Mouse (Mus musculus) hindbrain, embryonic 10.5 days (tissue): Measurements from ENCODE around the gene Cnst. TPM values are rescaled to one million over a fixed set of nuclear protein-coding genes. Genes with fewer than 3 reads are reported as not detected.

Experiments used
- DNase-seq: peaks from one replicate; pipeline ENCODE4 v3.0.0-alpha.2; 2017; ENCODE audit warnings: low spot score
- H3K27ac ChIP-seq: fragments of 300-500 bp; sonication (generic); 2 replicates; pipeline ENCODE4 v1.5.1; 2016; ENCODE audit warnings: mild to moderate bottlenecking, moderate library complexity
- H3K27me3 ChIP-seq: fragments of 300-500 bp; sonication (generic); 2 replicates; pipeline ENCODE4 v1.6.1; 2016; ENCODE audit warnings: mild to moderate bottlenecking; ENCODE audit not compliant: poor library complexity, insufficient read depth, severe bottlenecking
- H3K36me3 ChIP-seq: fragments of 300-500 bp; sonication (generic); 2 replicates; pipeline ENCODE4 v1.6.1; 2016; ENCODE audit warnings: mild to moderate bottlenecking, moderate library complexity
- H3K4me1 ChIP-seq: fragments of 300-500 bp; sonication (generic); replicated peaks from 2 replicates; pipeline ENCODE4 v1.6.1; 2016; ENCODE audit warnings: mild to moderate bottlenecking
- H3K4me3 ChIP-seq: fragments of 300-500 bp; sonication (generic); 2 replicates; pipeline ENCODE4 v1.5.1; 2016; ENCODE audit warnings: mild to moderate bottlenecking, moderate library complexity
- H3K9me3 ChIP-seq: fragments of 300-500 bp; sonication (generic); 2 replicates; pipeline ENCODE4 v1.6.1; 2016; ENCODE audit warnings: mild to moderate bottlenecking, moderate library complexity
- WGBS: fragments of 180-500 bp; shearing (Covaris S2); methylation state at CpG from one replicate; pipeline ENCODE4 v1.1.7; 2016; 5-methylcytosine and 5-hydroxymethylcytosine counted together
- polyA plus RNA-seq: library from polyadenylated mRNA; unstranded; fragments of >200 nt; fragmentation: Nextera tagmentation; extraction: Ambion mirVana; gene quantifications from 2 replicates; pipeline ENCODE4 v1.2.1, GENCODE M21; 2016

The Cnst gene
- polyA plus RNA-seq, 1 experiment from 2014 or later, result 21.4 TPM

DNA sequence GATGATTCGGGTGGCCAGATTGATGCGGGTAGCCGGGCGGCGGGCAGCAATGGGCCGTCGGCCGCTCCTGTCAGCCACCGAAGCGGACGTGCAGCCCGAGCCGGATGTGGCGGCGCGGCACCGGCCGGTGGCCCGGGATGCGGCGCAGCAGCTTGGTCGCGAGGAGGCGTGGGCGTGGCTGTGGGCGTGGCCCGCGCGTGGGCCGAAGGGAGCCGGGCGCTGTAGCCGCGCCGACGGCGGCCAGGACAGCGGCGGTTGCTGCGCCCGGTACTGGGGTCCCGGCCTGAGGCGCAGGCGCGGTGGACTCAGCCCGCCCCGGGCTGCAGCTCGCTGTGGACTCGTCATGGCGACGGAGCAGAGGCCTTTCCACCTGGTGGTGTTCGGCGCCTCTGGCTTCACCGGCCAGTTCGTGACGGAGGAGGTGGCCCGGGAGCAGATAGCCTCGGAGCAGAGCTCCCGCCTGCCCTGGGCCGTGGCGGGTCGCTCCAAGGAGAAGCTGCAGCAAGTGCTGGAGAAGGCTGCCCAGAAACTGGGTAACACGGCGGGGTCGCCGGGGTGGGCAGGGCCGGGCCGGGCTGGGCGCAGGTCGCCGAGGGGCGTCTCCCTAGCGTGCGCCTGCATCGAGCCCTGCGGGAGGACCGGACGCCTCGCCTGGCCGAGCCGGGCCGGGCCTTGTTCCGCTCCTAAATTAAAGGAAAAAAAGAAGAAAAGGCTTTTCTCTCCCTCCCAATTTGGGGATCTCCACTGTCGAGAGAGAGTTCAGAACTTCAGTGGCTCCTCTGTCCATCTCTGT is 122.0 kb downstream of the Cnst start, which contains the start of gene Sccpdh:
TSS of gene Sccpdh (plus strand) at position 198 of the 793 bp plus-strand sequence.
- peak; percentile 85 for DNase-seq

DNA sequence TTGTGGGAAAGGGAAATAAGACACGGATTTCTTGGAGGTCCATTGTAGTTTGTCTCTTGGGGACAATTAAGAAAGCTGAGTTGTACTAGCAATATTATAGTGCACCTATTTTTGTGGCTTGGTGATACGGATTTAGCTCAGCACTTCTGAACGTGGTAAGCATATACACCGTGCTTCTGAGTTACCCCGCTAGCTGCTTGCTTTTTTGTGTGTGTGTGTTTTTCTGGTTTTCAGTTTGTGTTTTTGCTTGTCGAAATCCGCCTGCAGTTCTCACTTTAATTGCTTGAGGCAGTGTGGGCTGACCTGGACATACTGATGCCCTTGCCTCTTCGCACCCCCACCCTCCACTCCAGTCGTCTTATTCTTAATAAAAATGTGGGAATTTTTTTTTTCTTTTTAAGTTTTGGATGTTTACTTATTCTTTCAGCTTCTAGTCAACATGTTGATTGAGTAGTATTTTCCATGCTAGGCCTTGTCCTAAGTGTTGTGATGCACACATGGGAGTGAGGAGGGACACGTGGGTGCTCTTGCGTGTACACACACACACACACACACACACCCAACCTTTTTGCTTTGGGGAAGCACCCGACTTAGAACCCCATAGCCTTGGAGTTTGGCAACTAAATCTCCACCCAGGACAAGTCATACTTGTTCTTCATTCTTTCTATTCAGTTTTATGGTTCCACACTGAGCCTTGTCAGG is 122.8 kb downstream of the Cnst start:
- Histone ChIP-seq H3K4me3 (peak overlapping the region; percentile 95), H3K4me1 (peaks cover 54% of the 10 kb centered on the region), H3K36me3 (peaks cover 33% of the 10 kb centered on the region), H3K27ac (peak overlapping the region; percentile 97), H3K27me3 (no peaks in the 10 kb centered on the region), H3K9me3 (no peaks in the 10 kb centered on the region)
- WGBS, result 27% methylated on average over 12 of the region's 12 CpGs
- no peak for DNase-seq

More for the DNA sequence above, 122.0 kb downstream of the Cnst start, which contains the start of gene Sccpdh:
- Histone ChIP-seq H3K27me3 (no peaks in the 10 kb centered on the region), H3K27ac (peak within 1 kb of the TSS; percentile 97), H3K4me1 (peaks cover 54% of the 10 kb centered on the region), H3K9me3 (no peaks in the 10 kb centered on the region), H3K36me3 (peaks cover 25% of the 10 kb centered on the region), H3K4me3 (peak within 1 kb of the TSS; percentile 95)
- under 1% methylated on average over 84 of the region's 84 CpGs for WGBS

DNA sequence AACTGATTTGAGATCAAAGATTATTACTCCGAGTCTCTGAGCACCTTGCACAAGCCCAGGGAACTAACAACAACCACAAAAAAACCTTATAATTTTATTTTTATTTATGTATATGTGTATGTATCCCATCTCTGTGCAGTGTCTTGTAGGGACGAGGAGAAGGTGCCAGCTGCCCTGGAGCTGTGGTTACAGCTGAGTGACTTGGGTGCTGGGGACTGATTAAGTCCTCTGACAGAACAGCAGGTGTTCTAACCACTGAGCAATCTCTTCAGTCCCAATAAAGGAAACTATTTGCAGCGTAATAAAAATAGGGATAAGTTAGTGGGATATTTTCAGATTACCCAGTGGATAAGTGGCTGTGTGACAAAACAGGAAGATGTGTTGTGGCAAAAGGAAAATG is 128.2 kb downstream of the Cnst start:
- Histone ChIP-seq H3K27me3 (no peaks in the 10 kb centered on the region), H3K4me3 (no peak overlapping the region), H3K4me1 (peaks cover 18% of the 10 kb centered on the region), H3K9me3 (no peaks in the 10 kb centered on the region), H3K27ac (no peak overlapping the region), H3K36me3 (peaks cover 83% of the 10 kb centered on the region)
- WGBS, result 90% methylated on average over 3 of the region's 3 CpGs
- DNase-seq, result no peak

DNA sequence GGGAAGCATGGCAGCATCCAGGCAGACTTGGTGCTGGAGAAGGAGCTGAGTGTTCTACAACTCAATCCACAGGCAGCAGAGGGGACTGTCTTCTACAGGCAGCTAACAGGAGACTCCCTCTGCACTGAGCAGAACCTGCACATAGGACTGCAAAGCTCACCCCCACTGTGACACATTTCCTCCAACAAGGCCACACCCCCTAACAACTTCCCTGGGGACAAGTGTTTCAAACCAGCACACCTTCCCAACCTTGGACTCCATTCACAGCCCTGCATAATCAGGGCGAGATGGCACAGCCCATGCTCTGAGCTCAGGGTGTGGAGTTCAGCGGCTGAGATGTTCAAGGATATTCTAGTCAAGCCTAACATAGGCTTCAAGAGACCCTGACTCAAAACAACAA is 130.9 kb downstream of the Cnst start:
- 92% methylated on average over 2 of the region's 2 CpGs for WGBS

More for the DNA sequence above, 130.9 kb downstream of the Cnst start:
- H3K36me3 ChIP-seq, result peaks cover 96% of the 10 kb centered on the region
- H3K4me1 ChIP-seq, result 0 out of 2 replicates have a peak, but pooled peaks cover 3% of the 10 kb centered on the region
- H3K27ac ChIP-seq, result no peak overlapping the region
- DNase-seq, result no peak
- H3K27me3 ChIP-seq, result no peaks in the 10 kb centered on the region
- H3K9me3 ChIP-seq, result no peaks in the 10 kb centered on the region
- H3K4me3 ChIP-seq, result no peak overlapping the region

Other genes with a start within 250 kb of the Cnst start
- 17.8 and 18.0 TPM in 2 replicates for gene Smyd3, start 28.3 kb upstream of the Cnst start, polyA plus RNA-seq
- 18.2 and 22.0 TPM in 2 replicates for gene Tfb2m, start 103 bp upstream of the Cnst start, polyA plus RNA-seq
- gene Sccpdh, start 121.8 kb downstream of the Cnst start, polyA plus RNA-seq, result 88.0 and 92.3 TPM in 2 replicates
- not detected in 2 replicates for gene Kif28, start 198.9 kb downstream of the Cnst start, polyA plus RNA-seq